Mouse (Mus musculus) small intestine, adult 2 months (tissue): ENCODE results near the gene Rint1. TPM values are rescaled to one million over a fixed set of nuclear protein-coding genes. Genes with fewer than 3 reads are reported as not detected.

Source experiments
- H3K27ac ChIP-seq: fragments of 200-500 bp; 2 replicates; pipeline ENCODE4 v1.5.1; 2012; ENCODE audit warnings: low read depth, low read length, control low read depth, inconsistent platforms; ENCODE audit not compliant: insufficient read depth
- H3K27me3 ChIP-seq: fragments of 200-500 bp; 2 replicates; pipeline ENCODE4 v1.6.1; 2012; ENCODE audit warnings: mild to moderate bottlenecking, moderate library complexity, low read length, inconsistent platforms; ENCODE audit not compliant: control insufficient read depth, insufficient read depth
- H3K36me3 ChIP-seq: fragments of 200-500 bp; 2 replicates; pipeline ENCODE4 v1.6.1; 2012; ENCODE audit warnings: mild to moderate bottlenecking, low read length, control low read depth, inconsistent platforms; ENCODE audit not compliant: control insufficient read depth, insufficient read depth
- H3K4me1 ChIP-seq: fragments of 200-500 bp; 2 replicates; pipeline ENCODE4 v1.6.1; 2012; ENCODE audit warnings: low read length, inconsistent platforms, mixed read lengths; ENCODE audit not compliant: control insufficient read depth, insufficient read depth, insufficient read length
- H3K4me3 ChIP-seq: fragments of 200-500 bp; 2 replicates; pipeline ENCODE4 v1.5.1; 2012; ENCODE audit warnings: low read depth, mild to moderate bottlenecking, control low read depth, inconsistent platforms, low read length, moderate library complexity
- CTCF ChIP-seq: fragments of 200-500 bp; IDR thresholded peaks from 2 replicates; pipeline ENCODE4 v1.5.1; 2012; ENCODE audit warnings: low read depth, mild to moderate bottlenecking, control low read depth, inconsistent platforms, low read length, moderate library complexity, mixed read lengths; ENCODE audit not compliant: insufficient replicate concordance, insufficient read length; ENCODE audit errors: extremely low read depth
- POLR2A ChIP-seq: fragments of 200-500 bp; IDR thresholded peaks from 2 replicates; pipeline ENCODE4 v1.6.1; 2012; ENCODE audit warnings: low read depth, mild to moderate bottlenecking, control low read depth, inconsistent platforms, low read length, moderate library complexity
- WGBS: fragments of 180-500 bp; shearing (Covaris S2); methylation state at CpG from one replicate; pipeline ENCODE4 v1.1.7; 2018; 5-methylcytosine and 5-hydroxymethylcytosine counted together
- polyA plus RNA-seq: library from polyadenylated mRNA; depleted of rRNA; stranded (reverse); fragments of >200 nt; gene quantifications from 2 replicates; pipeline ENCODE4 v1.2.3, GENCODE M21; 2012; rRNA removed

Gene Rint1
- polyA plus RNA-seq = 3.9 and 5.4 TPM in 2 replicates

- H3K27me3 ChIP-seq = no peaks in the 10 kb centered on the region
- H3K36me3 ChIP-seq = peaks cover 10% of the 10 kb centered on the region
- H3K4me1 ChIP-seq = no peaks in the 10 kb centered on the region; the same call in 1 of the 2 replicates
- WGBS = under 1% methylated on average over 47 of the region's 47 CpGs
- peak within 1 kb of the TSS; percentile 88 for H3K4me3 ChIP-seq
- H3K27ac ChIP-seq = peak within 1 kb of the TSS; percentile 73
- TF ChIP-seq POLR2A (peak; percentile 95), CTCF (peak; percentile 97)
Measured at GRCm38 (mm10) chr5:23787536-23788389, at the start of gene Rint1. Rint1 (plus strand) TSS chr5:23787711.

- Histone ChIP-seq H3K4me3 (no peak overlapping the region), H3K4me1 (no peaks in the 10 kb centered on the region), H3K36me3 (peaks cover 22% of the 10 kb centered on the region), H3K27me3 (no peaks in the 10 kb centered on the region), H3K27ac (no peak overlapping the region)
- TF ChIP-seq POLR2A = no peak
- no peak for TF ChIP-seq CTCF
- WGBS = 95% methylated on average over 12 of the region's 12 CpGs
Measured at GRCm38 (mm10) chr5:23743261-23743660, 44.2 kb upstream of the Rint1 start.

DNA sequence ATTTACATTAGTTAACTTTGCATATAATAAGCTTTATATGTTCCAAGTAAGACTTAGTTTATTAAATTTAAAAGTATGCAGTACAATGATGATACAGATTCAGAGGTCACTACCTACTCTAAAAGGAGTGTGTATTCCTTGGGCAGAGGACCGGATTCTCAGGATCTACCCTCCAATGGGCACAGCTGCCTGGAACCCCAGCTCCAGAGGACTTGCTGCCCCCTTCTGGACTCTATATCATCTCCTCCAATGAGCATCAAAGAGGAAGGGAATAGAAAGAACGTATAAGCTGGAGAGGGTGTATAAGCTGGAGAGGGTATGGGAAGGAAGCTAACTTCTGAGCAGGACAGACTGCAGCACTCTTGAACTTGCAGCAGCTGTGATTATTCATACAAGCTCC is 37.6 kb upstream of the Rint1 start:
- H3K4me3 ChIP-seq = no peak overlapping the region
- no peaks in the 10 kb centered on the region for H3K27me3 ChIP-seq
- H3K27ac ChIP-seq = no peak overlapping the region
- H3K4me1 ChIP-seq = no peaks in the 10 kb centered on the region
- TF ChIP-seq CTCF (no peak), POLR2A (no peak)
- H3K36me3 ChIP-seq = peaks cover 22% of the 10 kb centered on the region
- 83% methylated on average over 2 of the region's 2 CpGs for WGBS

DNA sequence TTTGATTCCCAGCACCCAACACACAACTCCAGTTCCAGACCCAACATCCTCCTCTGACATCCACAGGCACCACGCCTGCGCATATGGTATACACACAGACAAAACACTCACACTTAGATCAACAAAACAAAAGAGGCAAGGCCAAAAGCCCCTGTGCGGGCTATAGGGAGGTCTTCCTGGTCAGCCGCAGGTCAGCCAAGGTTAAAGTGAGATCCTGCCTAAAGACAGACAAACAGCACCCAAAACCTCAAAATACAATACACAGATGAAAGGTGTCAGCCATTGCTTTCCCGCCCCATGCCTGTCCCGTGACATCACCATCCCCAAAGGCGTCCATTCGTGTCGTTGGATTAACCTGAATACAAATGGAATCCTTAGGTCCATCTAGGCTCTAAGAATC is 31.9 kb upstream of the Rint1 start:
- no peak for TF ChIP-seq CTCF
- TF ChIP-seq POLR2A = no peak
- H3K4me1 ChIP-seq = no peaks in the 10 kb centered on the region
- no peak overlapping the region for H3K27ac ChIP-seq
- WGBS = 99% methylated on average over 9 of the region's 9 CpGs
- no peaks in the 10 kb centered on the region for H3K27me3 ChIP-seq
- H3K4me3 ChIP-seq = no peak overlapping the region
- peaks cover 13% of the 10 kb centered on the region for H3K36me3 ChIP-seq

- TF ChIP-seq CTCF (no peak), POLR2A (no peak)
- peaks cover 12% of the 10 kb centered on the region for H3K36me3 ChIP-seq
- WGBS = 97% methylated on average over 4 of the region's 4 CpGs
Measured at GRCm38 (mm10) chr5:23756368-23756767, 31.1 kb upstream of the Rint1 start.

GRCm38 (mm10) chr5:23758633-23759032 is 28.9 kb upstream of the Rint1 start:
- Histone ChIP-seq H3K4me3 (no peak overlapping the region), H3K4me1 (no peaks in the 10 kb centered on the region), H3K27me3 (no peaks in the 10 kb centered on the region), H3K27ac (no peak overlapping the region), H3K36me3 (peaks cover 10% of the 10 kb centered on the region)
- 50% methylated on average over 2 of the region's 2 CpGs for WGBS
- TF ChIP-seq CTCF = peak; percentile 52; the same call in 1 of the 2 replicates
- TF ChIP-seq POLR2A = no peak

More at GRCm38 (mm10) chr5:23756368-23756767, 31.1 kb upstream of the Rint1 start:
- Histone ChIP-seq H3K27me3 (no peaks in the 10 kb centered on the region), H3K4me3 (no peak overlapping the region), H3K4me1 (no peaks in the 10 kb centered on the region), H3K27ac (no peak overlapping the region)

DNA sequence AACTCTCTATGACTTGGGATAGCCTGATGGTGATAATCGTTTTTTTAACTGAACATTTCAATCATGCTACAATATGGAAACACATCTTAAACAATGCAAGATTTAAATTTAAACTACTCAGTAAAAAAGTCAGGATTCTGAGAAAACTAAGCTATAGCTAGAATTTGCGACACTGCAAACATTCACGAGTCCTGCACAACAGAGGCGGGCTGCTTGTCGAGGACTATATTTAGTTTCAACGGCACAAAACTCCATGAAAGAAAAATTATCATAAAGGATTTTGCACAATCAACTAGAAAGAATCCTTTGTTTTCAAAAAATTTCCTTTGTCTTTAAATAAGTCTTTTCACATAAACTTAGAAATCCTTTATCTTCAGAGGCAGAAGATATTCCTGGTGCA is 25.0 kb upstream of the Rint1 start:
- H3K36me3 ChIP-seq = peaks cover 22% of the 10 kb centered on the region

More for the DNA sequence above, 25.0 kb upstream of the Rint1 start:
- WGBS = 95% methylated on average over 6 of the region's 6 CpGs
- no peak overlapping the region for H3K4me3 ChIP-seq
- no peak for TF ChIP-seq CTCF
- no peak for TF ChIP-seq POLR2A
- H3K4me1 ChIP-seq = no peaks in the 10 kb centered on the region
- H3K27me3 ChIP-seq = no peaks in the 10 kb centered on the region
- H3K27ac ChIP-seq = no peak overlapping the region
